Mouse (Mus musculus) midbrain, embryonic 10.5 days (tissue): ENCODE measurements around the gene Olfr593. TPM values are rescaled to one million over a fixed set of nuclear protein-coding genes. Genes with fewer than 3 reads are reported as not detected.
"Not testable (repeated sequence)": the region's sequence is repeated elsewhere in the genome, so short reads cannot be mapped to it uniquely, and the experiment has no call there.

Experiments
- DNase-seq: peaks from one replicate; pipeline ENCODE4 v3.0.0-alpha.2; 2017; ENCODE audit warnings: low spot score
- H3K27ac ChIP-seq: fragments of 300-500 bp; sonication (generic); replicated peaks from 2 replicates; pipeline ENCODE4 v1.5.1; 2016; ENCODE audit warnings: mild to moderate bottlenecking
- H3K27me3 ChIP-seq: fragments of 300-500 bp; sonication (generic); 2 replicates; pipeline ENCODE4 v1.6.1; 2016; ENCODE audit warnings: low read depth, mild to moderate bottlenecking; ENCODE audit not compliant: poor library complexity, severe bottlenecking
- H3K36me3 ChIP-seq: fragments of 300-500 bp; sonication (generic); 2 replicates; pipeline ENCODE4 v1.6.1; 2016; ENCODE audit warnings: mild to moderate bottlenecking, moderate library complexity
- H3K4me1 ChIP-seq: fragments of 300-500 bp; sonication (generic); 2 replicates; pipeline ENCODE4 v1.6.1; 2016
- H3K4me3 ChIP-seq: fragments of 300-500 bp; sonication (generic); 2 replicates; pipeline ENCODE4 v1.5.1; 2016; ENCODE audit warnings: mild to moderate bottlenecking, moderate library complexity
- H3K9me3 ChIP-seq: fragments of 300-500 bp; sonication (generic); replicated peaks from 2 replicates; pipeline ENCODE4 v1.6.1; 2016; ENCODE audit warnings: mild to moderate bottlenecking
- WGBS: fragments of 180-500 bp; shearing (Covaris S2); methylation state at CpG from one replicate; pipeline ENCODE4 v1.1.7; 2016; 5-methylcytosine and 5-hydroxymethylcytosine counted together
- microRNA-seq: library from miRNA; unstranded; fragments of <30 nt; microRNA quantifications from one replicate; pipeline ENCODE4, GENCODE M21; 2017
- polyA plus RNA-seq: library from polyadenylated mRNA; unstranded; fragments of >200 nt; fragmentation: Nextera tagmentation; extraction: Ambion mirVana; gene quantifications from 2 replicates; pipeline ENCODE4 v1.2.1, GENCODE M21; 2016

The Olfr593 gene
- polyA plus RNA-seq, result not detected in 2 replicates

- Histone ChIP-seq H3K4me1 (no peaks in the 10 kb centered on the region), H3K4me3 (no peak within 1 kb of the TSS), H3K27ac (no peak within 1 kb of the TSS), H3K36me3 (no peaks in the 10 kb centered on the region), H3K27me3 (no peaks in the 10 kb centered on the region), H3K9me3 (no peaks in the 10 kb centered on the region)
- 73% methylated on average over 1 of the region's 1 CpGs for WGBS
- no peak for DNase-seq
Measured at GRCm38 (mm10) chr7:103211562-103211961, at the start of gene Olfr593. Olfr593 (plus strand) TSS chr7:103211862.

GRCm38 (mm10) chr7:103169697-103170096 lies 42.0 kb upstream of the Olfr593 start:
- 82% methylated on average over 5 of the region's 5 CpGs for WGBS
- Histone ChIP-seq H3K27me3 (no peaks in the 10 kb centered on the region), H3K27ac (no peak overlapping the region), H3K9me3 (no peaks in the 10 kb centered on the region), H3K4me1 (no peaks in the 10 kb centered on the region), H3K4me3 (no peak overlapping the region), H3K36me3 (no peaks in the 10 kb centered on the region)
- DNase-seq, result no peak

- H3K4me3 ChIP-seq, result no peak within 1 kb of the TSS
- peaks cover 3% of the 10 kb centered on the region; the same call in 1 of the 2 replicates for H3K9me3 ChIP-seq
- no peak within 1 kb of the TSS for H3K27ac ChIP-seq
- no peaks in the 10 kb centered on the region for H3K27me3 ChIP-seq
- H3K36me3 ChIP-seq, result no peaks in the 10 kb centered on the region
- DNase-seq, result no peak
- 78% methylated on average over 1 of the region's 1 CpGs for WGBS
- H3K4me1 ChIP-seq, result no peaks in the 10 kb centered on the region
Measured at GRCm38 (mm10) chr7:103178240-103178639, 33.4 kb upstream of the Olfr593 start, which contains the start of gene Olfr591. Olfr591 (minus strand) TSS chr7:103178340.

GRCm38 (mm10) chr7:103184503-103184902 lies 27.2 kb upstream of the Olfr593 start, which contains the start of gene Olfr592:
Olfr592 (plus strand) TSS chr7:103184803.
- not testable (repeated sequence) for H3K27ac ChIP-seq, H3K36me3 ChIP-seq, H3K9me3 ChIP-seq, H3K27me3 ChIP-seq, DNase-seq, H3K4me3 ChIP-seq, H3K4me1 ChIP-seq
- WGBS, result 96% methylated on average over 1 of the region's 1 CpGs

- H3K4me1 ChIP-seq, H3K27ac ChIP-seq, H3K4me3 ChIP-seq, DNase-seq, H3K36me3 ChIP-seq, H3K27me3 ChIP-seq, H3K9me3 ChIP-seq: not testable (repeated sequence)
- 91% methylated on average over 5 of the region's 5 CpGs for WGBS
Measured at GRCm38 (mm10) chr7:103212050-103212449, 388 bp downstream of the Olfr593 start.

GRCm38 (mm10) chr7:103216696-103217095 lies 5.0 kb downstream of the Olfr593 start, which contains the start of gene Olfr594:
Olfr594 (plus strand) TSS chr7:103216996.
- Histone ChIP-seq H3K4me1 (no peaks in the 10 kb centered on the region), H3K27ac (no peak within 1 kb of the TSS)
- no peak for DNase-seq

GRCm38 (mm10) chr7:103252405-103252804 lies 40.7 kb downstream of the Olfr593 start, which contains the start of gene Usp17ld:
Usp17ld (minus strand) TSS chr7:103252505.
- H3K4me1 ChIP-seq, H3K4me3 ChIP-seq, H3K27me3 ChIP-seq, H3K27ac ChIP-seq, H3K9me3 ChIP-seq, DNase-seq, H3K36me3 ChIP-seq: not testable (repeated sequence)

More at GRCm38 (mm10) chr7:103216696-103217095, 5.0 kb downstream of the Olfr593 start, which contains the start of gene Olfr594:
- Histone ChIP-seq H3K36me3 (no peaks in the 10 kb centered on the region), H3K4me3 (no peak within 1 kb of the TSS), H3K9me3 (no peaks in the 10 kb centered on the region), H3K27me3 (no peaks in the 10 kb centered on the region)

Small RNAs within 50 kb of the gene (microRNA-seq; reads per million reads assigned to microRNA genes)
- not detected for gene Gm25171

Other genes with a start within 250 kb of the Olfr593 start
- gene Olfr576, start 249.2 kb upstream of the Olfr593 start, polyA plus RNA-seq, result not detected in 2 replicates
- not detected in 2 replicates for gene Olfr577, start 235.9 kb upstream of the Olfr593 start, polyA plus RNA-seq
- gene Olfr578, start 222.5 kb upstream of the Olfr593 start, polyA plus RNA-seq, result not detected in 2 replicates
- not detected in 2 replicates for gene Olfr582, start 173.8 kb upstream of the Olfr593 start, polyA plus RNA-seq
- gene Olfr583, start 160.6 kb upstream of the Olfr593 start, polyA plus RNA-seq, result not detected in 2 replicates
- not detected in 2 replicates for gene Olfr584, start 130.0 kb upstream of the Olfr593 start, polyA plus RNA-seq
- not detected in 2 replicates for gene Olfr585, start 114.1 kb upstream of the Olfr593 start, polyA plus RNA-seq
- gene Olfr586, start 86.2 kb upstream of the Olfr593 start, polyA plus RNA-seq, result not detected in 2 replicates
- not detected in 2 replicates for gene Olfr588-ps1, start 71.0 kb upstream of the Olfr593 start, polyA plus RNA-seq
- not detected in 2 replicates for gene Olfr589, start 55.5 kb upstream of the Olfr593 start, polyA plus RNA-seq
- not detected in 2 replicates for gene Olfr591, start 33.5 kb upstream of the Olfr593 start, polyA plus RNA-seq
- gene Olfr592, start 27.1 kb upstream of the Olfr593 start, polyA plus RNA-seq, result not detected in 2 replicates
- gene Olfr594, start 5.1 kb downstream of the Olfr593 start, polyA plus RNA-seq, result not detected in 2 replicates
- gene Usp17ld, start 40.6 kb downstream of the Olfr593 start, polyA plus RNA-seq, result not detected in 2 replicates
- not detected in 2 replicates for gene Olfr596, start 93.8 kb downstream of the Olfr593 start, polyA plus RNA-seq
- not detected in 2 replicates for gene Olfr597, start 104.5 kb downstream of the Olfr593 start, polyA plus RNA-seq
- gene Olfr598, start 111.7 kb downstream of the Olfr593 start, polyA plus RNA-seq, result not detected in 2 replicates
- gene Olfr599, start 124.1 kb downstream of the Olfr593 start, polyA plus RNA-seq, result not detected in 2 replicates
- not detected in 2 replicates for gene Olfr600, start 137.8 kb downstream of the Olfr593 start, polyA plus RNA-seq
- gene Olfr601, start 150.8 kb downstream of the Olfr593 start, polyA plus RNA-seq, result not detected in 2 replicates
- gene Olfr603, start 174.3 kb downstream of the Olfr593 start, polyA plus RNA-seq, result not detected in 2 replicates
- gene Usp17lc, start 203.2 kb downstream of the Olfr593 start, polyA plus RNA-seq, result not detected in 2 replicates
- gene Olfr605, start 233.6 kb downstream of the Olfr593 start, polyA plus RNA-seq, result not detected in 2 replicates
- not detected in 2 replicates for gene Olfr606, start 237.2 kb downstream of the Olfr593 start, polyA plus RNA-seq